Mouse (Mus musculus) forebrain, postnatal 0 days (tissue): ENCODE data around the gene Katna1. TPM values are rescaled to one million over a fixed set of nuclear protein-coding genes. Genes with fewer than 3 reads are reported as not detected.

ENCODE experiments used
- ATAC-seq: fragments of 200-750 bp; cut with Nextera tagmentation; 2 replicates; pipeline ENCODE4 v1.8.0; 2017; ENCODE audit warnings: mild to moderate bottlenecking, moderate library complexity
- DNase-seq: peaks from one replicate; pipeline ENCODE4 v3.0.0-alpha.2; 2015
- H3K27ac ChIP-seq: fragments of 300-500 bp; sonication (generic); 2 replicates; pipeline ENCODE4 v1.5.1; 2014; ENCODE audit warnings: low read depth, mild to moderate bottlenecking, antibody characterized with exemption, low read length, moderate library complexity, mixed read lengths
- H3K27me3 ChIP-seq: fragments of 300-500 bp; sonication (generic); 2 replicates; pipeline ENCODE4 v1.6.1; 2014; ENCODE audit warnings: mild to moderate bottlenecking, low read length, mixed read lengths; ENCODE audit not compliant: insufficient read depth
- H3K36me3 ChIP-seq: fragments of 300-500 bp; sonication (generic); 2 replicates; pipeline ENCODE4 v1.6.1; 2014; ENCODE audit warnings: mild to moderate bottlenecking, moderate library complexity; ENCODE audit not compliant: insufficient read depth
- H3K4me1 ChIP-seq: fragments of 300-500 bp; sonication (generic); 2 replicates; pipeline ENCODE4 v1.6.1; 2014; ENCODE audit warnings: antibody characterized with exemption; ENCODE audit not compliant: insufficient read depth
- H3K4me2 ChIP-seq: fragments of 300-500 bp; sonication (generic); 2 replicates; pipeline ENCODE4 v1.6.1; 2014; ENCODE audit warnings: low read depth, mild to moderate bottlenecking, moderate library complexity
- H3K4me3 ChIP-seq: fragments of 300-500 bp; sonication (generic); 2 replicates; pipeline ENCODE4 v1.5.1; 2014; ENCODE audit warnings: low read depth, low read length, mixed read lengths
- H3K9ac ChIP-seq: fragments of 300-500 bp; sonication (generic); 2 replicates; pipeline ENCODE4 v1.6.1; 2014; ENCODE audit warnings: mild to moderate bottlenecking
- H3K9me3 ChIP-seq: fragments of 300-500 bp; sonication (generic); 2 replicates; pipeline ENCODE4 v1.6.1; 2016; ENCODE audit warnings: low read length
- CTCF ChIP-seq: sonication (generic); IDR thresholded peaks from 2 replicates; pipeline ENCODE4 v1.5.1; 2016; ENCODE audit warnings: antibody characterized with exemption, control low read depth, low read depth
- WGBS: fragments of 180-500 bp; shearing (Covaris S2); extraction: QIAGEN DNeasy Blood & Tissue Kit; methylation state at CpG from one replicate; pipeline ENCODE4 v1.1.7; 2014; 5-methylcytosine and 5-hydroxymethylcytosine counted together
- polyA plus RNA-seq: library from polyadenylated mRNA; unstranded; fragments of >200 nt; fragmentation: Nextera tagmentation; extraction: Ambion mirVana; gene quantifications from 2 replicates; pipeline ENCODE4 v1.2.1, GENCODE M21; 2015
- total RNA-seq: library from RNA; depleted of rRNA; stranded (reverse); fragments of >200 nt; gene quantifications from 2 replicates; pipeline ENCODE4 v1.2.3, GENCODE M21; 2014

Katna1 gene
- total and polyA plus RNA-seq, 2 experiments from 2014 or later: 18.7 to 20.3 TPM

- no peak overlapping the region for H3K4me2 ChIP-seq
- no peak overlapping the region for H3K27ac ChIP-seq
- no peaks in the 10 kb centered on the region for H3K9me3 ChIP-seq
- no peaks in the 10 kb centered on the region for H3K27me3 ChIP-seq
- no peak for ATAC-seq
- no peak overlapping the region for H3K9ac ChIP-seq
- 94% methylated on average over 3 of the region's 3 CpGs for WGBS
- peaks cover 18% of the 10 kb centered on the region for H3K36me3 ChIP-seq
- no peaks in the 10 kb centered on the region for H3K4me1 ChIP-seq
- no peak for DNase-seq
- TF ChIP-seq CTCF: no peak
- no peak overlapping the region for H3K4me3 ChIP-seq
Observed at GRCm38 (mm10) chr10:7778361-7778760, 52.6 kb downstream of the Katna1 start.

DNA sequence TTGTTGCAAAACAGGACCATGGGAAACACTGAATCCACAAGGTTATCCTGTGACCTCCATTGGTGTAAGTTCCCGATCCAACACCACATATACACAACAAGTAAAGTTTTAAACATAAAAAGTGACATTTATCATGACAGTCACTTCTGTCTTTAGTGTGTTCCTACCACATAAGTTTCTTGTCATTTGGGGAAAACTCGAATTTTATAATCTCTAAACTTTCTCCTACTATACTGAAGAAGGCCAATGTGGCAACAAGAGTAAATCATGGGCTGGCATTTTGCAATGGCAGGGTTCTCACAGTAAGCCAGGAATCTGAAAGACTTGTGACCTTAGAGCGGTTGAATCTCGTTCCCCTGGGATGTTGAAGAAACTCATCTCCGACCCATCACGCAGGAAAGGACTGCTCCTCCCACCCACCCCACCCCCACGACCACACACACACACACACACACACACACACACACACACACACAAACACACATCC is 54.0 kb downstream of the Katna1 start:
- no peaks in the 10 kb centered on the region for H3K9me3 ChIP-seq
- no peak overlapping the region for H3K27ac ChIP-seq
- WGBS: 19% methylated on average over 7 of the region's 7 CpGs
- H3K9ac ChIP-seq: peak overlapping the region; percentile 88
- ATAC-seq: no peak; the same call in 1 of the 2 replicates
- peak overlapping the region; percentile 97 for H3K4me3 ChIP-seq
- no peaks in the 10 kb centered on the region for H3K4me1 ChIP-seq
- no peak for DNase-seq
- peaks cover 7% of the 10 kb centered on the region for H3K36me3 ChIP-seq
- H3K4me2 ChIP-seq: peak overlapping the region; percentile 76
- no peak for TF ChIP-seq CTCF
- H3K27me3 ChIP-seq: no peaks in the 10 kb centered on the region

- Histone ChIP-seq H3K27me3 (no peaks in the 10 kb centered on the region), H3K36me3 (peaks cover 4% of the 10 kb centered on the region), H3K27ac (peak overlapping the region; percentile 73), H3K4me2 (peak overlapping the region; percentile 76), H3K4me1 (no peaks in the 10 kb centered on the region), H3K4me3 (peak overlapping the region; percentile 97), H3K9me3 (no peaks in the 10 kb centered on the region), H3K9ac (peak overlapping the region; percentile 88)
- ATAC-seq (peak; percentile 96), DNase-seq (peak; percentile 89)
- TF ChIP-seq CTCF: no peak
- WGBS: under 1% methylated on average over 65 of the region's 77 CpGs
Observed at GRCm38 (mm10) chr10:7780238-7781176, 54.7 kb downstream of the Katna1 start.

DNA sequence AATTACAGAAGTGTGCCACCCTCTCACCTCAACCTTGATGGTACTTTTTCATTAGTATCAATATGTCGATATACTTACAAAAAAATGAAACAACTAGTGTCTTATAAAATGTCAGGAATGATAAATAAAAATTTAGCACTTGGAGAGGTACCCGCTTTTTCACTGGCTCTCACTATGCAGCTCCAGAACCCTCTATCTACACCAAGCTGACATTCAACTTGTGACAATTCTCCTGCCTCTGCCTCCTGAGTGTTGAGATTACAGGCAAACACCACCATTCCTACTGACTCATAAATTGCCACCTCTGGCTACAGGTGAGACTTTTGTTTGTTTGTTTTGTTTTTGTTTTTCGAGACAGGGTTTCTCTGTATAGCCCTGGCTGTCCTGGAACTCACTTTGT is 55.4 kb downstream of the Katna1 start:
- no peak for DNase-seq

GRCm38 (mm10) chr10:7787319-7787718 is 61.5 kb downstream of the Katna1 start:
- ATAC-seq: no peak
- TF ChIP-seq CTCF: no peak
- H3K4me1 ChIP-seq: peaks cover 7% of the 10 kb centered on the region; the same call in 1 of the 2 replicates
- no peaks in the 10 kb centered on the region for H3K27me3 ChIP-seq
- no peak for DNase-seq
- H3K9ac ChIP-seq: no peak overlapping the region
- no peaks in the 10 kb centered on the region for H3K9me3 ChIP-seq
- H3K27ac ChIP-seq: no peak overlapping the region
- H3K36me3 ChIP-seq: peaks cover 11% of the 10 kb centered on the region; the same call in 1 of the 2 replicates
- H3K4me3 ChIP-seq: no peak overlapping the region
- WGBS: 52% methylated on average over 2 of the region's 2 CpGs
- H3K4me2 ChIP-seq: no peak overlapping the region

More for the DNA sequence above, 55.4 kb downstream of the Katna1 start:
- H3K9me3 ChIP-seq: no peaks in the 10 kb centered on the region
- H3K9ac ChIP-seq: peak overlapping the region; percentile 88; the same call in 1 of the 2 replicates
- no peaks in the 10 kb centered on the region for H3K27me3 ChIP-seq
- H3K4me2 ChIP-seq: peak overlapping the region; percentile 76
- 59% methylated on average over 3 of the region's 3 CpGs for WGBS
- peak overlapping the region; percentile 97 for H3K4me3 ChIP-seq
- ATAC-seq: 0 out of 2 replicates have a peak, but pooled peaks have one; percentile 2
- H3K4me1 ChIP-seq: no peaks in the 10 kb centered on the region
- TF ChIP-seq CTCF: no peak
- H3K36me3 ChIP-seq: peaks cover 4% of the 10 kb centered on the region; the same call in 1 of the 2 replicates
- no peak overlapping the region for H3K27ac ChIP-seq

- Histone ChIP-seq H3K9me3 (no peaks in the 10 kb centered on the region), H3K4me2 (peak overlapping the region; percentile 48), H3K9ac (peak overlapping the region; percentile 93), H3K4me3 (peak overlapping the region; percentile 86), H3K36me3 (peaks cover 22% of the 10 kb centered on the region), H3K27ac (peak overlapping the region; percentile 84), H3K4me1 (peaks cover 14% of the 10 kb centered on the region), H3K27me3 (no peaks in the 10 kb centered on the region)
- 1% methylated on average over 10 of the region's 10 CpGs for WGBS
- ATAC-seq (peak; percentile 71), DNase-seq (no peak)
- TF ChIP-seq CTCF: no peak
Observed at GRCm38 (mm10) chr10:7792254-7792750, 66.5 kb downstream of the Katna1 start.
